Mouse (Mus musculus): ENCODE measurements around the gene Lpin1. TPM values are rescaled to one million over a fixed set of nuclear protein-coding genes. Genes with fewer than 3 reads are reported as not detected.

Lpin1 gene
- total RNA-seq, 2 experiments from 2014 or later: 16.7 to 19.5 TPM

- DNase-seq: no peak
- intact Hi-C loops (cut with DNase I): no loop called here
Measured at GRCm38 (mm10) chr12:16580306-16580705, 30.5 kb downstream of the Lpin1 start.

GRCm38 (mm10) chr12:16577665-16578233 is 33.0 kb downstream of the Lpin1 start:
- DNase-seq: peak; percentile 77
- intact Hi-C loops (cut with DNase I): no loop called here

- no peak for DNase-seq
- intact Hi-C loops (cut with DNase I): no loop called here
Measured at GRCm38 (mm10) chr12:16571278-16571677, 39.5 kb downstream of the Lpin1 start.

GRCm38 (mm10) chr12:16570371-16571060 is 40.2 kb downstream of the Lpin1 start:
- intact Hi-C loops (cut with DNase I): no loop called here
- DNase-seq: no peak

GRCm38 (mm10) chr12:16568936-16569650 is 41.7 kb downstream of the Lpin1 start:
- intact Hi-C loops (cut with DNase I): loop anchor here (5.0 to 10.0 kb wide), 2 partner anchors 66 to 238 kb away; no protein-coding TSS in a partner anchor
- DNase-seq: no peak

- peak; percentile 57 for DNase-seq
- intact Hi-C loops (cut with DNase I): loop anchor here (5.0 to 10.0 kb wide), 2 partner anchors 66 to 239 kb away; no protein-coding TSS in a partner anchor
Measured at GRCm38 (mm10) chr12:16568496-16568895, 42.3 kb downstream of the Lpin1 start.

GRCm38 (mm10) chr12:16568090-16568489 is 42.7 kb downstream of the Lpin1 start:
- DNase-seq: no peak
- intact Hi-C loops (cut with DNase I): loop anchor here (5.0 to 10.0 kb wide), 2 partner anchors 67 to 239 kb away; no protein-coding TSS in a partner anchor

GRCm38 (mm10) chr12:16563427-16563826 is 47.3 kb downstream of the Lpin1 start:
- intact Hi-C loops (cut with DNase I): loop anchor here (10.0 kb wide), 1 partner anchor 71 kb away; no protein-coding TSS in a partner anchor

GRCm38 (mm10) chr12:16562647-16563046 is 48.1 kb downstream of the Lpin1 start:
- intact Hi-C loops (cut with DNase I): loop anchor here (10.0 kb wide), 1 partner anchor 72 kb away; no protein-coding TSS in a partner anchor
- DNase-seq: peak; percentile 36

More at GRCm38 (mm10) chr12:16563427-16563826, 47.3 kb downstream of the Lpin1 start:
- DNase-seq: peak; percentile 65

GRCm38 (mm10) chr12:16562181-16562580 is 48.6 kb downstream of the Lpin1 start:
- no peak for DNase-seq
- intact Hi-C loops (cut with DNase I): loop anchor here (10.0 kb wide), 1 partner anchor 73 kb away; no protein-coding TSS in a partner anchor

GRCm38 (mm10) chr12:16557271-16557670 is 53.5 kb downstream of the Lpin1 start:
- intact Hi-C loops (cut with DNase I): no loop called here
- peak; percentile 58 for DNase-seq

- intact Hi-C loops (cut with DNase I): no loop called here
- DNase-seq: no peak
Measured at GRCm38 (mm10) chr12:16554171-16554570, 56.6 kb downstream of the Lpin1 start.

- intact Hi-C loops (cut with DNase I): no loop called here
- DNase-seq: peak; percentile 52
Measured at GRCm38 (mm10) chr12:16552108-16552771, 58.5 kb downstream of the Lpin1 start.

GRCm38 (mm10) chr12:16550983-16551454 is 59.7 kb downstream of the Lpin1 start:
- intact Hi-C loops (cut with DNase I): no loop called here
- DNase-seq: peak; percentile 41

- no peak for DNase-seq
- intact Hi-C loops (cut with DNase I): no loop called here
Measured at GRCm38 (mm10) chr12:16548824-16549375, 61.9 kb downstream of the Lpin1 start.

GRCm38 (mm10) chr12:16541606-16542005 is 69.2 kb downstream of the Lpin1 start:
- no peak for DNase-seq
- intact Hi-C loops (cut with DNase I): no loop called here

- DNase-seq: no peak
- intact Hi-C loops (cut with DNase I): no loop called here
Measured at GRCm38 (mm10) chr12:16540712-16541111, 70.1 kb downstream of the Lpin1 start.

- intact Hi-C loops (cut with DNase I): no loop called here
- no peak for DNase-seq
Measured at GRCm38 (mm10) chr12:16539965-16540661, 70.7 kb downstream of the Lpin1 start.

- DNase-seq: peak; percentile 97
- intact Hi-C loops (cut with DNase I): loop anchor here (5.0 kb wide), 3 partner anchors 716 to 996 kb away; partner anchors contain the start of gene Trib2
Measured at GRCm38 (mm10) chr12:16533331-16533828, 77.4 kb downstream of the Lpin1 start.
